Mouse (Mus musculus): ENCODE results near the gene Kcnt2. TPM values are rescaled to one million over a fixed set of nuclear protein-coding genes. Genes with fewer than 3 reads are reported as not detected.

The Kcnt2 gene
- total RNA-seq, 2 experiments from 2014 or later = not detected

GRCm38 (mm10) chr1:140661404-140661787 is 415.4 kb downstream of the Kcnt2 start:
- no peak for ATAC-seq (replicated peaks; ENCODE audit: low FRiP score, poor library complexity, severe bottlenecking)

Other genes with a start within 250 kb of the Kcnt2 start
- 3.1 and 6.9 TPM in 2 replicates for gene Cfh, start 62.4 kb upstream of the Kcnt2 start, total RNA-seq (2015; ENCODE audit: low replicate concordance)
- gene Cfh, start 62.4 kb upstream of the Kcnt2 start, total RNA-seq (2017; ENCODE audit: low replicate concordance) = 1.8 and 2.7 TPM in 2 replicates